Mouse (Mus musculus) limb, embryonic 15.5 days (tissue): Measurements from ENCODE around the gene Rps8. TPM values are rescaled to one million over a fixed set of nuclear protein-coding genes. Genes with fewer than 3 reads are reported as not detected.

Source experiments
- ATAC-seq: fragments of 200-750 bp; cut with Nextera tagmentation; 2 replicates; pipeline ENCODE4 v1.8.0; 2017; ENCODE audit warnings: low read depth, moderate TSS enrichment; ENCODE audit not compliant: insufficient number of reproducible peaks, low FRiP score, low TSS enrichment
- H3K27ac ChIP-seq: fragments of 300-500 bp; sonication (generic); 2 replicates; pipeline ENCODE4 v1.5.1; 2015; ENCODE audit warnings: moderate library complexity, mild to moderate bottlenecking, inconsistent platforms
- H3K27me3 ChIP-seq: fragments of 300-500 bp; sonication (generic); 2 replicates; pipeline ENCODE4 v1.6.1; 2015; ENCODE audit warnings: inconsistent platforms
- H3K36me3 ChIP-seq: fragments of 300-500 bp; sonication (generic); 2 replicates; pipeline ENCODE4 v1.6.1; 2015; ENCODE audit warnings: inconsistent platforms
- H3K4me1 ChIP-seq: fragments of 300-500 bp; sonication (generic); 2 replicates; pipeline ENCODE4 v1.6.1; 2015; ENCODE audit warnings: inconsistent platforms
- H3K4me2 ChIP-seq: fragments of 300-500 bp; sonication (generic); 2 replicates; pipeline ENCODE4 v1.6.1; 2015; ENCODE audit warnings: mild to moderate bottlenecking, inconsistent platforms
- H3K4me3 ChIP-seq: fragments of 300-500 bp; sonication (generic); 2 replicates; pipeline ENCODE4 v1.5.1; 2015; ENCODE audit warnings: mild to moderate bottlenecking, inconsistent platforms
- H3K9ac ChIP-seq: fragments of 300-500 bp; sonication (generic); 2 replicates; pipeline ENCODE4 v1.6.1; 2015; ENCODE audit warnings: inconsistent platforms
- H3K9me3 ChIP-seq: fragments of 300-500 bp; sonication (generic); 2 replicates; pipeline ENCODE4 v1.6.1; 2016; ENCODE audit warnings: inconsistent platforms
- WGBS: fragments of 180-500 bp; shearing (Covaris S2); methylation state at CpG from one replicate; pipeline ENCODE4 v1.1.7; 2015; 5-methylcytosine and 5-hydroxymethylcytosine counted together
- microRNA-seq: library from miRNA; unstranded; fragments of <30 nt; microRNA quantifications from one replicate; pipeline ENCODE4, GENCODE M21; 2016
- polyA plus RNA-seq: library from polyadenylated mRNA; unstranded; fragments of >200 nt; fragmentation: Nextera tagmentation; extraction: Ambion mirVana; gene quantifications from 2 replicates; pipeline ENCODE4 v1.2.1, GENCODE M21; 2015

Gene Rps8
- polyA plus RNA-seq, 1 experiment from 2014 or later = 994 TPM

GRCm38 (mm10) chr4:117105127-117105526 is 50.9 kb downstream of the Rps8 start:
- Histone ChIP-seq H3K4me2 (no peak overlapping the region), H3K27ac (no peak overlapping the region), H3K9ac (no peak overlapping the region), H3K27me3 (no peaks in the 10 kb centered on the region), H3K4me1 (peaks cover 19% of the 10 kb centered on the region), H3K4me3 (no peak overlapping the region), H3K9me3 (no peaks in the 10 kb centered on the region), H3K36me3 (peaks cover 34% of the 10 kb centered on the region)
- ATAC-seq = no peak
- 49% methylated on average over 10 of the region's 10 CpGs for WGBS

- WGBS = 73% methylated on average over 10 of the region's 10 CpGs
- Histone ChIP-seq H3K9ac (no peak overlapping the region), H3K4me1 (peaks cover 19% of the 10 kb centered on the region), H3K36me3 (peaks cover 29% of the 10 kb centered on the region), H3K9me3 (no peaks in the 10 kb centered on the region), H3K27me3 (no peaks in the 10 kb centered on the region), H3K27ac (no peak overlapping the region), H3K4me2 (no peak overlapping the region), H3K4me3 (no peak overlapping the region)
- no peak for ATAC-seq
These were observed 51.4 kb downstream of the Rps8 start for GRCm38 (mm10) chr4:117104672-117105071.

Small RNAs within 50 kb of the gene (microRNA-seq; reads per million reads assigned to microRNA genes)
- gene Gm22398 = not detected

Other genes with a start within 250 kb of the Rps8 start
- gene Urod, start 161.8 kb downstream of the Rps8 start, polyA plus RNA-seq = 85.3 and 90.8 TPM in 2 replicates
- gene Hectd3, start 160.9 kb downstream of the Rps8 start, polyA plus RNA-seq = 11.2 and 11.5 TPM in 2 replicates
- gene Eif2b3, start 136.8 kb downstream of the Rps8 start, polyA plus RNA-seq = 44.3 TPM in 2 replicates
- gene Ptch2, start 60.2 kb downstream of the Rps8 start, polyA plus RNA-seq = 13.7 and 15.8 TPM in 2 replicates
- 10.0 and 10.3 TPM in 2 replicates for gene Btbd19, start 30.5 kb downstream of the Rps8 start, polyA plus RNA-seq
- gene Tctex1d4, start 29.4 kb downstream of the Rps8 start, polyA plus RNA-seq = not detected in 2 replicates
- 5.7 and 6.8 TPM in 2 replicates for gene Plk3, start 22.3 kb downstream of the Rps8 start, polyA plus RNA-seq
- gene Kif2c, start 26.4 kb upstream of the Rps8 start, polyA plus RNA-seq = 45.9 and 47.4 TPM in 2 replicates
- gene Tmem53, start 95.7 kb upstream of the Rps8 start, polyA plus RNA-seq = 10.0 and 12.4 TPM in 2 replicates
- 0.51 and 1.1 TPM in 2 replicates for gene Armh1, start 95.9 kb upstream of the Rps8 start, polyA plus RNA-seq